Mouse (Mus musculus) ES-E14 (cell line): ENCODE results near the gene Marveld2.

Experiments
- HCFC1 ChIP-seq: IDR thresholded peaks from 2 replicates; pipeline ENCODE4 v1.6.1; 2012; ENCODE audit warnings: low read length, inconsistent platforms, borderline replicate concordance; ENCODE audit not compliant: insufficient read depth
- MAFK ChIP-seq: IDR thresholded peaks from 2 replicates; pipeline ENCODE4 v1.6.1; 2014; ENCODE audit warnings: mild to moderate bottlenecking, low read depth, low read length, inconsistent platforms; ENCODE audit not compliant: insufficient read depth
- ZNF384 ChIP-seq: IDR thresholded peaks from 2 replicates; pipeline ENCODE4 v1.6.1; 2012; ENCODE audit warnings: low read depth, low read length, inconsistent platforms

DNA sequence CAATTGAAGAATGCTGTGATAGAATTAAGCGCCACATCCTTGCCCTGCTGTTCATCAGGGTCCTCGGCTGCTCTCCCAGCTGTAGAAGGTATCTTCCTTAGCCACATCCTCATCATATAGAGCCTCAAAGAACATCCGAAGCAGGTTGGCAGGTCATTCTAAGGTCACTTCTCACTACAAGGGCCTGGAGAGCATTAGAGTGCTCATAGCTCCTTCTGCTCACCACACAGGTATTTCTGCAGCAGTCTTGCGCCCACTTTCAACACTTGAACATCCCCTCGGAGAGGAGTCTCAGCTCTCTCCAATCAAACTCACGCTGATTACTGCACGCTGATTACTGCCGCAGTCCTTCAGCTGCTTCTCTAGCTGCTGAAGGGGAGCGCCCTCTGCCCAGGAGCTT lies 57.3 kb downstream of the Marveld2 start:
- TF ChIP-seq HCFC1 (no peak), MAFK (no peak), ZNF384 (no peak)
